Mouse (Mus musculus): ENCODE data around the gene Fam83e. TPM values are rescaled to one million over a fixed set of nuclear protein-coding genes. Genes with fewer than 3 reads are reported as not detected.

Fam83e gene
- polyA plus RNA-seq, 1 experiment from 2014 or later: 1.1 TPM

- 89% methylated on average over 13 of the region's 16 CpGs for WGBS
- Histone ChIP-seq H3K9me3 (ENCODE audit: low read length) (no peaks in the 10 kb centered on the region), H3K4me3 (ENCODE audit: low read length) (no peak overlapping the region), H3K36me3 (ENCODE audit: insufficient read depth, low read length) (peaks cover 54% of the 10 kb centered on the region), H3K4me2 (replicated peaks; ENCODE audit: low read depth, low read length) (0 out of 2 replicates have a peak overlapping the region, but pooled peaks have one; percentile 89), H3K27me3 (ENCODE audit: insufficient read depth, low read length) (no peaks in the 10 kb centered on the region), H3K4me1 (ENCODE audit: insufficient read depth, low read length) (peaks cover 32% of the 10 kb centered on the region), H3K9ac (replicated peaks; ENCODE audit: low read length) (peak overlapping the region; percentile 99; the same call in 1 of the 2 replicates), H3K27ac (ENCODE audit: low read length) (no peak overlapping the region)
- no peak for ATAC-seq (ENCODE audit: low FRiP score, low TSS enrichment)
These were observed 1.1 kb upstream of the Fam83e start for GRCm38 (mm10) chr7:45719738-45720412.

GRCm38 (mm10) chr7:45721234-45721571 lies 191 bp downstream of the Fam83e start:
- Histone ChIP-seq H3K4me3 (ENCODE audit: low read length) (no peak overlapping the region), H3K27me3 (ENCODE audit: insufficient read depth, low read length) (no peaks in the 10 kb centered on the region), H3K27ac (ENCODE audit: low read length) (no peak overlapping the region), H3K4me2 (replicated peaks; ENCODE audit: low read depth, low read length) (no peak overlapping the region), H3K9ac (replicated peaks; ENCODE audit: low read length) (no peak overlapping the region), H3K4me1 (ENCODE audit: insufficient read depth, low read length) (peaks cover 23% of the 10 kb centered on the region), H3K9me3 (ENCODE audit: low read length) (no peaks in the 10 kb centered on the region), H3K36me3 (ENCODE audit: insufficient read depth, low read length) (peaks cover 66% of the 10 kb centered on the region)
- 84% methylated on average over 7 of the region's 7 CpGs for WGBS
- no peak for ATAC-seq (ENCODE audit: low FRiP score, low TSS enrichment)

- Histone ChIP-seq H3K4me3 (ENCODE audit: low read length) (no peak overlapping the region), H3K4me2 (replicated peaks; ENCODE audit: low read depth, low read length) (no peak overlapping the region), H3K27me3 (ENCODE audit: insufficient read depth, low read length) (no peaks in the 10 kb centered on the region), H3K9ac (replicated peaks; ENCODE audit: low read length) (no peak overlapping the region), H3K36me3 (ENCODE audit: insufficient read depth, low read length) (peaks cover 72% of the 10 kb centered on the region), H3K9me3 (ENCODE audit: low read length) (no peaks in the 10 kb centered on the region), H3K27ac (ENCODE audit: low read length) (no peak overlapping the region), H3K4me1 (ENCODE audit: insufficient read depth, low read length) (peaks cover 17% of the 10 kb centered on the region)
- WGBS: 57% methylated on average over 13 of the region's 13 CpGs
- ATAC-seq (ENCODE audit: low FRiP score, low TSS enrichment): no peak
These were observed 783 bp downstream of the Fam83e start for GRCm38 (mm10) chr7:45721642-45722347.

GRCm38 (mm10) chr7:45722348-45722713 lies 1.3 kb downstream of the Fam83e start:
- ATAC-seq (ENCODE audit: low FRiP score, low TSS enrichment): no peak
- H3K4me1 ChIP-seq (ENCODE audit: insufficient read depth, low read length): peaks cover 12% of the 10 kb centered on the region
- whole genome bisulfite sequencing: 46% methylated on average over 13 of the region's 13 CpGs
- H3K4me2 ChIP-seq (replicated peaks; ENCODE audit: low read depth, low read length): no peak overlapping the region
- no peak overlapping the region for H3K4me3 ChIP-seq (ENCODE audit: low read length)
- H3K27me3 ChIP-seq (ENCODE audit: insufficient read depth, low read length): no peaks in the 10 kb centered on the region
- no peak overlapping the region for H3K9ac ChIP-seq (replicated peaks; ENCODE audit: low read length)
- H3K27ac ChIP-seq (ENCODE audit: low read length): no peak overlapping the region
- H3K36me3 ChIP-seq (ENCODE audit: insufficient read depth, low read length): peaks cover 77% of the 10 kb centered on the region
- H3K9me3 ChIP-seq (ENCODE audit: low read length): no peaks in the 10 kb centered on the region

GRCm38 (mm10) chr7:45723301-45723700 lies 2.3 kb downstream of the Fam83e start:
- ATAC-seq (ENCODE audit: low FRiP score, low TSS enrichment): no peak
- H3K36me3 ChIP-seq (ENCODE audit: insufficient read depth, low read length): peaks cover 77% of the 10 kb centered on the region
- H3K27ac ChIP-seq (ENCODE audit: low read length): no peak overlapping the region
- no peak overlapping the region for H3K4me3 ChIP-seq (ENCODE audit: low read length)
- H3K9me3 ChIP-seq (ENCODE audit: low read length): no peaks in the 10 kb centered on the region
- H3K9ac ChIP-seq (replicated peaks; ENCODE audit: low read length): no peak overlapping the region
- no peaks in the 10 kb centered on the region for H3K27me3 ChIP-seq (ENCODE audit: insufficient read depth, low read length)
- 89% methylated on average over 4 of the region's 4 CpGs for WGBS
- no peak overlapping the region for H3K4me2 ChIP-seq (replicated peaks; ENCODE audit: low read depth, low read length)
- peaks cover 12% of the 10 kb centered on the region for H3K4me1 ChIP-seq (ENCODE audit: insufficient read depth, low read length)

- no peaks in the 10 kb centered on the region for H3K9me3 ChIP-seq (ENCODE audit: low read length)
- no peaks in the 10 kb centered on the region for H3K27me3 ChIP-seq (ENCODE audit: insufficient read depth, low read length)
- H3K9ac ChIP-seq (replicated peaks; ENCODE audit: low read length): no peak overlapping the region
- H3K4me3 ChIP-seq (ENCODE audit: low read length): no peak overlapping the region
- no peak overlapping the region for H3K4me2 ChIP-seq (replicated peaks; ENCODE audit: low read depth, low read length)
- peaks cover 12% of the 10 kb centered on the region for H3K4me1 ChIP-seq (ENCODE audit: insufficient read depth, low read length)
- 90% methylated on average over 14 of the region's 14 CpGs for WGBS
- no peak overlapping the region for H3K27ac ChIP-seq (ENCODE audit: low read length)
- H3K36me3 ChIP-seq (ENCODE audit: insufficient read depth, low read length): peaks cover 78% of the 10 kb centered on the region
- ATAC-seq (ENCODE audit: low FRiP score, low TSS enrichment): no peak
These were observed 2.8 kb downstream of the Fam83e start for GRCm38 (mm10) chr7:45723781-45724180.

DNA sequence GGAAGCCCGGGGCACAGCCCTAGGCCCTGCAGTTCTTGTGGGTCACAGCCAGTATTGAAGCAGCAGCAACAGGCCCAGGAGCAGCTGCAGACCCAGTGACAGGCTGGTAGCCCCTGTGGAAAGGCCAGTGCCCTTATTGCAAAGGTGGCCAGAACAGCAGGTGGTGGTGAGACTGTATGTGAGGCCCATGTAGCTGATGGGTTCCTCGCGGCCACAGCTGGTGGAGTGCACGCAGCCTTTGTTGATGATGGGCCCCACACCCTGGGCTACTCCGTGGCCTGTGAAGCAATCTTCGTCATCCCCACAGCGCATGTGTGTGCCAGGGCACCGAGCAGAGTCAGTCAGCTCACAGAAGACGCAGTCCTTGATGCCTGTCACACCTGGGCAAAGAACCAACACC lies 4.1 kb downstream of the Fam83e start:
- H3K4me2 ChIP-seq (replicated peaks; ENCODE audit: low read depth, low read length): no peak overlapping the region
- peaks cover under 1% of the 10 kb centered on the region; the same call in 1 of the 2 replicates for H3K4me1 ChIP-seq (ENCODE audit: insufficient read depth, low read length)
- no peak overlapping the region for H3K9ac ChIP-seq (replicated peaks; ENCODE audit: low read length)
- no peaks in the 10 kb centered on the region for H3K9me3 ChIP-seq (ENCODE audit: low read length)
- no peak overlapping the region for H3K27ac ChIP-seq (ENCODE audit: low read length)
- 96% methylated on average over 9 of the region's 9 CpGs for WGBS
- H3K36me3 ChIP-seq (ENCODE audit: insufficient read depth, low read length): peaks cover 70% of the 10 kb centered on the region
- no peaks in the 10 kb centered on the region for H3K27me3 ChIP-seq (ENCODE audit: insufficient read depth, low read length)
- no peak overlapping the region for H3K4me3 ChIP-seq (ENCODE audit: low read length)
- no peak for ATAC-seq (ENCODE audit: low FRiP score, low TSS enrichment)

GRCm38 (mm10) chr7:45725713-45726112 lies 4.7 kb downstream of the Fam83e start, which contains the start of gene Spaca4:
Gene Spaca4 (minus strand): TSS chr7:45725813.
- Histone ChIP-seq H3K27me3 (ENCODE audit: insufficient read depth, low read length) (no peaks in the 10 kb centered on the region), H3K4me2 (replicated peaks; ENCODE audit: low read depth, low read length) (no peak within 1 kb of the TSS), H3K4me1 (ENCODE audit: insufficient read depth, low read length) (peaks cover 6% of the 10 kb centered on the region), H3K27ac (ENCODE audit: low read length) (no peak within 1 kb of the TSS), H3K9me3 (ENCODE audit: low read length) (no peaks in the 10 kb centered on the region), H3K9ac (replicated peaks; ENCODE audit: low read length) (no peak within 1 kb of the TSS), H3K4me3 (ENCODE audit: low read length) (no peak within 1 kb of the TSS), H3K36me3 (ENCODE audit: insufficient read depth, low read length) (peaks cover 64% of the 10 kb centered on the region)
- WGBS: 90% methylated on average over 11 of the region's 11 CpGs
- no peak for ATAC-seq (ENCODE audit: low FRiP score, low TSS enrichment)

DNA sequence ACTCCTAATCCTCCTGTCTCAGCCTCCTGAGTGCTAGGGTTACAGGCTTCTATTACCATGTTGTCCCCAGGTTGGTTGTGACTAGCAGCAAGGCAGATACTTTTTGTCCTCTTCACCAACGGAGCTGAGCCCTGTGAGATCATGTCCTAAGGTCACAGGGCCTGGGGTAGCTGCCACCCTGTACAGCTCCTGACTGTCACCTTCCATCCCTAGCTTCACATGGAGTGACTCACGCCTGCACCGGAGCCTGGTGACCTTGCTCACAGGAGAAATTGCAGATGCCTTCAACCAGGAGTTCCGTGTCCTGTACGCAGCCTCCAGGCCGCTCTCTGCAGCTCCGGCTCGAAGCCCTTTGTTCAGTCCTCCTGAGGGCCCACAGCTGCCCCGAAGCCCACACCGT lies 5.4 kb downstream of the Fam83e start:
- Histone ChIP-seq H3K9me3 (ENCODE audit: low read length) (no peaks in the 10 kb centered on the region), H3K4me2 (replicated peaks; ENCODE audit: low read depth, low read length) (no peak overlapping the region), H3K27ac (ENCODE audit: low read length) (no peak overlapping the region), H3K36me3 (ENCODE audit: insufficient read depth, low read length) (peaks cover 57% of the 10 kb centered on the region), H3K4me3 (ENCODE audit: low read length) (no peak overlapping the region), H3K4me1 (ENCODE audit: insufficient read depth, low read length) (peaks cover 12% of the 10 kb centered on the region), H3K27me3 (ENCODE audit: insufficient read depth, low read length) (no peaks in the 10 kb centered on the region), H3K9ac (replicated peaks; ENCODE audit: low read length) (no peak overlapping the region)
- WGBS: 87% methylated on average over 10 of the region's 10 CpGs
- no peak for ATAC-seq (ENCODE audit: low FRiP score, low TSS enrichment)

DNA sequence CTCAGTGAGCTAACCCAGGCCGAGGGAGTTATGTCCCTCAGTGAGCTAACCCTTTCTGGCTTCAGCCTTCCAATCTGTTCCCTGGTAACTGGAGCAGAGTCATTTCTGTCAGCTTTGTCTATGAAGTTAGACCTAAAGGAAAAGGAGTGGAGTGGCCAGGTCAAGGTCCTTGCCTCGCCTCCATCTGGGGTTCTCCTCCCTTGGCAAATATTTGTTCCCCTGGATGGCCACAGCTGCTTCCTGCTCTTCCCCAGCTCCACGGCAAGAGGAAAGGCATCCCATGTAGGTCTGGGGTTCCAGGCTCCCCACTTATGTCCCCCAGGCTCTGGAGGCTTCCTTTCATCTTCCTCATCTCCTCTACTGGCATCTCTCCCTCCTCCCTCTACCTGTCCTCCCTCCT lies 6.6 kb downstream of the Fam83e start:
- no peak overlapping the region for H3K4me3 ChIP-seq (ENCODE audit: low read length)
- H3K27me3 ChIP-seq (ENCODE audit: insufficient read depth, low read length): no peaks in the 10 kb centered on the region
- H3K4me2 ChIP-seq (replicated peaks; ENCODE audit: low read depth, low read length): no peak overlapping the region
- peaks cover 47% of the 10 kb centered on the region for H3K36me3 ChIP-seq (ENCODE audit: insufficient read depth, low read length)
- H3K9me3 ChIP-seq (ENCODE audit: low read length): no peaks in the 10 kb centered on the region
- H3K27ac ChIP-seq (ENCODE audit: low read length): no peak overlapping the region
- peaks cover 12% of the 10 kb centered on the region for H3K4me1 ChIP-seq (ENCODE audit: insufficient read depth, low read length)
- ATAC-seq (ENCODE audit: low FRiP score, low TSS enrichment): no peak
- no peak overlapping the region for H3K9ac ChIP-seq (replicated peaks; ENCODE audit: low read length)
- WGBS: 67% methylated on average over 3 of the region's 3 CpGs

Data from kidney, embryonic 16.5 days (tissue).